Mouse (Mus musculus) E14TG2a.4 (cell line): ENCODE results near the gene Axl.

Experiments used
- CTCF ChIP-seq: conservative IDR thresholded peaks from 2 replicates; pipeline ENCODE4 v1.5.1; 2014; ENCODE audit warnings: low read length
- POU5F1 ChIP-seq: IDR thresholded peaks from 2 replicates; pipeline ENCODE4 v1.6.1; 2014; ENCODE audit warnings: low read length, borderline replicate concordance

- TF ChIP-seq CTCF (no peak), POU5F1 (no peak)
These were observed 78.5 kb downstream of the Axl start for GRCm38 (mm10) chr7:25709961-25710360.
